Mouse (Mus musculus): Measurements from ENCODE around the gene Kif3b. TPM values are rescaled to one million over a fixed set of nuclear protein-coding genes. Genes with fewer than 3 reads are reported as not detected.
"Not testable (repeated sequence)": the region's sequence is repeated elsewhere in the genome, so short reads cannot be mapped to it uniquely, and the experiment has no call there.

Kif3b gene
- polyA plus RNA-seq, 1 experiment from 2014 or later = 6.0 TPM

- no peak overlapping the region for H3K4me2 ChIP-seq (ENCODE audit: low read length)
- ATAC-seq (replicated peaks; ENCODE audit: low FRiP score, low read depth) (no peak), DNase-seq (ENCODE audit: low spot score) (no peak)
- H3K4me3 ChIP-seq (replicated peaks; ENCODE audit: low read depth, low read length) = no peak overlapping the region
- H3K9me3 ChIP-seq (replicated peaks; ENCODE audit: low read length) = no peaks in the 10 kb centered on the region
- H3K4me1 ChIP-seq (replicated peaks; ENCODE audit: insufficient read depth, low read length) = no peaks in the 10 kb centered on the region
- H3K9ac ChIP-seq (ENCODE audit: low read depth, low read length) = no peak overlapping the region
- H3K27me3 ChIP-seq (ENCODE audit: insufficient read depth, low read length) = no peaks in the 10 kb centered on the region
- no peak for TF ChIP-seq CTCF (IDR thresholded peaks at IDR 0.05; ENCODE audit: low read depth)
- peaks cover 26% of the 10 kb centered on the region for H3K36me3 ChIP-seq (ENCODE audit: insufficient read depth, low read length)
- WGBS = 93% methylated on average over 4 of the region's 4 CpGs
- H3K27ac ChIP-seq = no peak overlapping the region
These were observed 65.6 kb downstream of the Kif3b start for GRCm38 (mm10) chr2:153356784-153357183.

- DNase-seq (ENCODE audit: low spot score) (no peak), ATAC-seq (replicated peaks; ENCODE audit: low FRiP score, low read depth) (no peak)
- no peaks in the 10 kb centered on the region for H3K27me3 ChIP-seq (ENCODE audit: insufficient read depth, low read length)
- WGBS = 90% methylated on average over 1 of the region's 1 CpGs
- H3K9ac ChIP-seq (ENCODE audit: low read depth, low read length) = no peak overlapping the region
- H3K4me2 ChIP-seq (ENCODE audit: low read length) = no peak overlapping the region
- H3K4me3 ChIP-seq (replicated peaks; ENCODE audit: low read depth, low read length) = no peak overlapping the region
- no peak for TF ChIP-seq CTCF (IDR thresholded peaks at IDR 0.05; ENCODE audit: low read depth)
- peaks cover 35% of the 10 kb centered on the region for H3K36me3 ChIP-seq (ENCODE audit: insufficient read depth, low read length)
- no peak overlapping the region for H3K27ac ChIP-seq
- no peaks in the 10 kb centered on the region for H3K9me3 ChIP-seq (replicated peaks; ENCODE audit: low read length)
- no peaks in the 10 kb centered on the region for H3K4me1 ChIP-seq (replicated peaks; ENCODE audit: insufficient read depth, low read length)
These were observed 70.0 kb downstream of the Kif3b start for GRCm38 (mm10) chr2:153361101-153361710.

- H3K4me3 ChIP-seq (replicated peaks; ENCODE audit: low read depth, low read length); H3K4me2 ChIP-seq (ENCODE audit: low read length); H3K9me3 ChIP-seq (replicated peaks; ENCODE audit: low read length); ATAC-seq (replicated peaks; ENCODE audit: low FRiP score, low read depth); H3K27me3 ChIP-seq (ENCODE audit: insufficient read depth, low read length); H3K9ac ChIP-seq (ENCODE audit: low read depth, low read length); H3K27ac ChIP-seq; DNase-seq (ENCODE audit: low spot score); H3K4me1 ChIP-seq (replicated peaks; ENCODE audit: insufficient read depth, low read length): not testable (repeated sequence)
- H3K36me3 ChIP-seq (ENCODE audit: insufficient read depth, low read length) = peaks cover 25% of the 10 kb centered on the region
- 89% methylated on average over 14 of the region's 14 CpGs for WGBS
These were observed 73.3 kb downstream of the Kif3b start for GRCm38 (mm10) chr2:153364531-153364930.

DNA sequence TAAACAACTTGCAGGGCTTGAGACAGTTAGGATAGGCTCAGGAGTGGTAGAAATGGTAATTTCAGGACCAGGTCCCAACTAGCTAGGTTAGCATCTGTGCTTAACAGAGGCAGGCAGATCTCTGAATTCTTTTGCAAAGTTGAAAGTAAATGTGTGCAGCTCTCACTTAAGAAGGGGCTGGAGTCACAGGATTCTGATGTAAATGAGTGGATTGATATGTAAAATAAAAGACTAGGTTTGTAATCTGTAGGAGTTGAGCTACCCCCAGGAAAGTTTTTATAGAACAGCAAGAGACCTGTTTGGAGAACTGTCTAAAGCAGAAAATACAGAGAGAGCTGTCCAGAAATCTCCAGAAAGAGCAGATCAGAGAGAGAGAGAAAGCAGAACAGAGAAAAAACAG is 79.7 kb downstream of the Kif3b start:
- no peak for TF ChIP-seq CTCF (IDR thresholded peaks at IDR 0.05; ENCODE audit: low read depth)
- H3K4me3 ChIP-seq (replicated peaks; ENCODE audit: low read depth, low read length) = no peak overlapping the region
- no peaks in the 10 kb centered on the region for H3K4me1 ChIP-seq (replicated peaks; ENCODE audit: insufficient read depth, low read length)
- H3K27ac ChIP-seq = no peak overlapping the region
- ATAC-seq (replicated peaks; ENCODE audit: low FRiP score, low read depth) = no peak
- H3K9ac ChIP-seq (ENCODE audit: low read depth, low read length) = no peak overlapping the region
- H3K36me3 ChIP-seq (ENCODE audit: insufficient read depth, low read length) = peaks cover 13% of the 10 kb centered on the region
- H3K27me3 ChIP-seq (ENCODE audit: insufficient read depth, low read length) = no peaks in the 10 kb centered on the region
- H3K9me3 ChIP-seq (replicated peaks; ENCODE audit: low read length) = no peaks in the 10 kb centered on the region
- H3K4me2 ChIP-seq (ENCODE audit: low read length) = no peak overlapping the region
- DNase-seq (ENCODE audit: low spot score) = no peak

DNA sequence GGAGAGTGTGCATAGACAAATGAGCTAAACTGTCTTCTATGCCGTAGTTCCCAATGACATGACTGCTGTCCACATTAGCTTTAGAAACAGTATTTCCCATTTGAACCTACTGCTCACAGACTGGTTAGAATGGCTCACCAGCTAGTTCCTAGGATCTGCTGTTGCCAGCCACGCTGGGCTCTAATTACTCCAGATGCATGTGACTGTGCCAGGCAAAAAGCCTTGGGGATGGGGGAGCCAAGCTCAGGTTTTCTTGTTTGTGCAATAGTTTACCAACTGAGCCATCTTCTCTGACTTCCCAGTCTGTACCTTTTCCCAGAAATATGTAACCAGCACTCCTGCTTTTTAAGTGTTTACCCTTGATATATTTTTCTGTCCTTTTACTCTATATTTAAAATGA is 84.2 kb downstream of the Kif3b start:
- no peak for DNase-seq (ENCODE audit: low spot score)
- no peaks in the 10 kb centered on the region for H3K9me3 ChIP-seq (replicated peaks; ENCODE audit: low read length)
- no peak overlapping the region for H3K4me3 ChIP-seq (replicated peaks; ENCODE audit: low read depth, low read length)
- H3K4me1 ChIP-seq (replicated peaks; ENCODE audit: insufficient read depth, low read length) = no peaks in the 10 kb centered on the region
- no peak overlapping the region for H3K27ac ChIP-seq
- no peak for TF ChIP-seq CTCF (IDR thresholded peaks at IDR 0.05; ENCODE audit: low read depth)
- 75% methylated on average over 2 of the region's 2 CpGs for WGBS
- ATAC-seq (replicated peaks; ENCODE audit: low FRiP score, low read depth) = no peak
- H3K9ac ChIP-seq (ENCODE audit: low read depth, low read length) = no peak overlapping the region
- H3K36me3 ChIP-seq (ENCODE audit: insufficient read depth, low read length) = 0 out of 2 replicates have a peak, but pooled peaks cover 5% of the 10 kb centered on the region
- no peaks in the 10 kb centered on the region for H3K27me3 ChIP-seq (ENCODE audit: insufficient read depth, low read length)
- H3K4me2 ChIP-seq (ENCODE audit: low read length) = no peak overlapping the region

GRCm38 (mm10) chr2:153380479-153380878 is 89.3 kb downstream of the Kif3b start:
- 100% methylated on average over 1 of the region's 1 CpGs for WGBS
- H3K4me3 ChIP-seq (replicated peaks; ENCODE audit: low read depth, low read length) = no peak overlapping the region
- H3K4me1 ChIP-seq (replicated peaks; ENCODE audit: insufficient read depth, low read length) = no peaks in the 10 kb centered on the region
- no peak for TF ChIP-seq CTCF (IDR thresholded peaks at IDR 0.05; ENCODE audit: low read depth)
- no peak for DNase-seq (ENCODE audit: low spot score)
- no peak for ATAC-seq (replicated peaks; ENCODE audit: low FRiP score, low read depth)
- H3K9me3 ChIP-seq (replicated peaks; ENCODE audit: low read length) = no peaks in the 10 kb centered on the region
- no peak overlapping the region for H3K9ac ChIP-seq (ENCODE audit: low read depth, low read length)
- no peak overlapping the region for H3K27ac ChIP-seq
- H3K4me2 ChIP-seq (ENCODE audit: low read length) = no peak overlapping the region
- H3K27me3 ChIP-seq (ENCODE audit: insufficient read depth, low read length) = no peaks in the 10 kb centered on the region
- H3K36me3 ChIP-seq (ENCODE audit: insufficient read depth, low read length) = peaks cover 20% of the 10 kb centered on the region

Other genes starting within 250 kb of the Kif3b start
- 3.4 TPM in 2 replicates for gene Ccm2l, start 225.5 kb upstream of the Kif3b start, polyA plus RNA-seq (2015; fragmentation: Nextera tagmentation; extraction: Ambion mirVana)
- 3.6 and 4.3 TPM in 2 replicates for gene Hck, start 182.9 kb upstream of the Kif3b start, polyA plus RNA-seq (2015; fragmentation: Nextera tagmentation; extraction: Ambion mirVana)
- 68.1 and 74.5 TPM in 2 replicates for gene Tm9sf4, start 130.1 kb upstream of the Kif3b start, polyA plus RNA-seq (2015; fragmentation: Nextera tagmentation; extraction: Ambion mirVana)
- gene Tspyl3, start 66.0 kb upstream of the Kif3b start, polyA plus RNA-seq (2015; fragmentation: Nextera tagmentation; extraction: Ambion mirVana) = 9.3 and 10.6 TPM in 2 replicates
- gene Plagl2, start 50.0 kb upstream of the Kif3b start, polyA plus RNA-seq (2015; fragmentation: Nextera tagmentation; extraction: Ambion mirVana) = 7.8 and 8.2 TPM in 2 replicates
- gene Pofut1, start 49.9 kb upstream of the Kif3b start, polyA plus RNA-seq (2015; fragmentation: Nextera tagmentation; extraction: Ambion mirVana) = 3.6 and 4.6 TPM in 2 replicates
- 12.3 and 14.1 TPM in 2 replicates for gene Asxl1, start 54.4 kb downstream of the Kif3b start, polyA plus RNA-seq (2015; fragmentation: Nextera tagmentation; extraction: Ambion mirVana)
- not detected in 2 replicates for gene 4930404H24Rik, start 201.4 kb downstream of the Kif3b start, polyA plus RNA-seq (2015; fragmentation: Nextera tagmentation; extraction: Ambion mirVana)
- gene Nol4l, start 238.6 kb downstream of the Kif3b start, polyA plus RNA-seq (2015; fragmentation: Nextera tagmentation; extraction: Ambion mirVana) = 9.0 and 9.6 TPM in 2 replicates